Mouse (Mus musculus): ENCODE measurements around the gene P4ha3.
"Not testable (repeated sequence)": the region's sequence is repeated elsewhere in the genome, so short reads cannot be mapped to it uniquely, and the experiment has no call there.

P4ha3 gene

GRCm38 (mm10) chr7:100285383-100285782, at the start of gene P4ha3:
Gene P4ha3 (plus strand): TSS chr7:100285520.
- no peak for DNase-seq (ENCODE audit: low read depth, low spot score)

- no peak for DNase-seq (ENCODE audit: low read depth, low spot score)
Measured at GRCm38 (mm10) chr7:100238271-100238670, 47.0 kb upstream of the P4ha3 start.

DNA sequence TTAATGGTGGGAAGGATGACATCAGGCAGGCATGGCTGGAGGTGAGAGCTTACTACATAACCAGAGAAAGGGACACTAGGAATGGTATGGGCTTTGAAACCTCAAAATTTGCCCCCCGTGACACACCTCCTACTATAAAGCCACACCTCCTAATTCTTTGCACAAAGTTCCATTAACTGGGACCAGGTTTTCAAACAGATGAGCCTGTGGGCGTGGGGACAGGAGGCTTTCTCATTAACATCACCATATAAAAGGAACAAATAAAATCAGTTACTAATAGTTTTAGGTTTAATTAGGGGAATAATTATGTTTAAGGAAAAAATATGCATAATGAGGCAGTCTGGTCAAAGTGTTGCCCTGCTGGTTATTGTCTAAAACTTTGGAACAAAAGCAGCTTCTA, 44.7 kb upstream of the P4ha3 start:
- DNase-seq (ENCODE audit: low read depth, low spot score) = no peak

DNA sequence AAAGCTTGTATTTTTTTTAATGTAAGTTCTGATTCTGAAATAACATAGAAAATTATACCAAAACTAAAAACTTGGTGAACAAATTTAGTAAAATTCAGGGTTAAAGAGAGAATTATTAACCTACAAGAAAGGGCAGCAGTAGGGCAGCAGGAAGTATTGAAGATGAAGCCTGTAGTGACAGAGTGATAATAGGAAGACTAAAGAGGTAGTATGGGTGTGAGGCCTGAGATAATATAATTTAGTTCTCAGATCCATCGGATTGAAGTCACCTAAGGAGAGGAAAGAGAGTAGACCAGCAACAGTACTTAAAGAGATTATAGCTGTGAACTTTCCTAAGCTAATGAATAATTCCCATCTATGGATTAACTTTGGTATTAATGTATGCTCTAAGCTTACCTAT, 42.3 kb upstream of the P4ha3 start:
- no peak for DNase-seq (ENCODE audit: low read depth, low spot score)

- no peak for DNase-seq (ENCODE audit: low read depth, low spot score)
Measured at GRCm38 (mm10) chr7:100244225-100244624, 41.1 kb upstream of the P4ha3 start.

DNA sequence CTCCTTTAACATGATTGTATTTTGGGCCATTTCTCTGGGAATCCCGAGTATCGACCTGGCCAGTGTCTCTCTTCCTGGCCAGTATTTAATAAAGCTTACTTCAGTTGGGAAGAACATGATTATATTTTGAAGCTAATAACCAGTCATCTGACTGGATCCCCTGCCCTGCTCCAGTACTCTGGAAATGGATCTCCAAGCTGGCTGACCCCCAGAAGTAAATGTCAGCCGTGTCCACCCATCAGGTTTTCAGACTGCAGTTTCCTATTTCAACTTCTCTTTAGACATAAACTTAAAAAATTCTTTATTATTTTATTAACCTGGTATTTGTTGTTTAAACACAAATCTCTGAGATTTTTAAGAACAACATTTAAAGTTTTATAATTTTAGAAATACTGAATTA, 40.1 kb upstream of the P4ha3 start:
- no peak for DNase-seq (ENCODE audit: low read depth, low spot score)

GRCm38 (mm10) chr7:100250667-100251066, 34.7 kb upstream of the P4ha3 start:
- DNase-seq (ENCODE audit: low read depth, low spot score) = no peak

DNA sequence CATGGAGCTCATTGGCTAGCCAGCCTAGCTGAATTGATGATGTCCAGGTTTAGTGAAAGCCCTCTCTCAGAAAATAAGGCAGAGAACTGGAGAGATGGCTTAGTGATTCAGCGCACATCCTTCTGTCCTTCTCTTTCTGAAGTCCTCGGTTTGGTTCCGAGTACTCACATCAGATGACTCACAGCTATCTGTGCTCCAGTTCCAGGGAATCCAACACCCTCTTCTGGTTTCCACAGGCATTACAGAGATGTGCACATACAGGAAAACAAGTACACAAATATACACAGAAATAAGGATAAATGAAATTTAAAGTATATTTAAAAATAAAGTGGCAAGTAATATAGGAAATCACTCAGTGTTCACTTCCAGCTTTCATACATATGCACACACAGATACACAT, 23.0 kb upstream of the P4ha3 start:
- DNase-seq (ENCODE audit: low read depth, low spot score) = no peak

DNA sequence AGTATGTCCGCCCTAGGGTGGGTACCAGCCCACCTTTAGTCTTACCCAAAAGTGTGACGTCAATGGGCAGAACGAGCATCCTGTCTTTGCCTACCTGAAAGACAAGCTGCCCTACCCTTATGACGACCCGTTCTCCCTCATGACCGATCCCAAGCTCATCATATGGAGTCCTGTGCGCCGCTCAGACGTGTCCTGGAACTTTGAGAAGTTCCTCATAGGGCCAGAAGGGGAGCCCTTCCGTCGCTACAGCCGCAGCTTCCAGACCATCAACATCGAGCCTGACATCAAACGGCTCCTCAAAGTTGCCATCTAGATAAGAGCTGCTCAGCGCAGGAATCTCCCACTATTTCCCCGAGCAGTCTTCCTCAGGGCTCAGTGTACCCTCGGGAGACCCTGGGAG, 20.4 kb upstream of the P4ha3 start:
- not testable (repeated sequence) for DNase-seq (ENCODE audit: low read depth, low spot score)

DNA sequence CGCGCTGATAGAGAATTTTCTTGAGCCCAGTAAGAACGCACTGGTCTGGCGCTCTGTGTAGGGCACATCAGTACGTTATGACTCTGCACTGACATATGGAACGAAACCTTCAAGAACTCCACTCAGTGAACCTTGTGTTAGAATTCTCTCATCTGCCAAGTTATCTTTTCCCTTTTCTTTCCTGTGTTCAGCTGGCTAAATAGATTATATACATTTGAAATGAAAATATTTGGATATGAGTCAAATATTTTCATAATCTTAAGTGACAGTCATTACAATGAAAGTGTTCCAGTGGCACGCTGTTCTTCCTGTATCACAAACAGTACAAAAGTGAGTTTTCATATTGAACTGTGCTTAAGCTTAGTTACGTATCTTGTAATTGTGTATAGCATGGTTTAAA, 13.0 kb upstream of the P4ha3 start:
- DNase-seq (ENCODE audit: low read depth, low spot score) = no peak

DNA sequence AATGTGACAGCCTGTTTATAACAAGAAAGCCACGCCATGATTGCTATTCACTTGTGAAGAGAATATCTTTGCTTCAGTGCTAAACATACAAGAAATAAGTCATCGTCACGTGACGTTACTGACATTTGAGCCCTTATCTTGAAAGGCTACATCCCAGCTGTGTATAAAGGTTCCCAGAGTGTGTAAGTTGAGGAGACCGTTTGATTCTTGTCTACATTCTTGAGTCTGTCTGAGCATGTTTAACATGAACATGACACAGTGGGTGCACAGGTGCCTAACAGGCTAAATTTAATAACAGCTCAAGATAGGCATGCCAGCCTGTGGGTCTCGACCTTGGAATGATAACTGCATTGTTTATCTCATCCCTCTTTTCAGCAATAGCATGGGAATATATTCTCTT, 10.8 kb upstream of the P4ha3 start:
- DNase-seq (ENCODE audit: low read depth, low spot score) = no peak

DNA sequence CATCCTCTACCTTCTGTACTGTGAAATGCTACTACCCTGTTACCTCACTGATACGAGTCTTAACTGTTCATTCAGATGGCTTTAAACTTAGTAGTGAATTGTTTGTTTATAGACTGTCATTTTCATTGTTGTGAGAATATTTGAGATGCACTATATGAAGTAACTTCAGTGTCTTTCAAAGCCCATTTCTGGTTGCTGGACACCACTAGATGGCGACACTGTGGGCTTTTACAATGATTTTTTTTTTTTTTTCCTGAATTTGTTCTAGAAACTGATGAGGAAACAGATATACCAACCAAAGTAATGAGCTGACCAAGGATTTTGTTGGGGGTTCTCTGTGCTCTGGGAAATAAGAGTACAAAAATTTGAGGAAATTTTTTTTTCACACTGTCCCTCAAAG, 8.9 kb upstream of the P4ha3 start:
- no peak for DNase-seq (ENCODE audit: low read depth, low spot score)

DNA sequence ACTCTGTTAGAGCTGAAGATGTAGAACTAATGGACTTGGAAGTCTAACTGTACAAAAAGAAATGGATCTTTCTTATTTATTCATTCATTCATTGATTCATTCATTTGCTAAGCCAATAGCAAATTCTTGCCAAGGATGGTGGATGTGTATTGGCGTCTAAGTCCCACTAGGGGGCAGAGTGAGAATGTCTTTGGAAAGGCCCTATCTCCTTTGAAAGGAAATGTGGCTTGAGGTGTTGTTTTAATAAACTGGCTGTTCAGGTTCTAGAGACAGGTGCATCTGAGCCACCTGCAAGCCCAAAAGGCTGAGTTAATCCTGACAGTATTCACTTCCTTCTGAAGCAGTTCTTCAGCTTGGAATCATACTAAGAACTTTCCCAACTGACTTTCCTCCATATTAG, 5.5 kb upstream of the P4ha3 start:
- no peak for DNase-seq (ENCODE audit: low read depth, low spot score)

GRCm38 (mm10) chr7:100281596-100281995, 3.7 kb upstream of the P4ha3 start:
- DNase-seq (ENCODE audit: low read depth, low spot score) = no peak

DNA sequence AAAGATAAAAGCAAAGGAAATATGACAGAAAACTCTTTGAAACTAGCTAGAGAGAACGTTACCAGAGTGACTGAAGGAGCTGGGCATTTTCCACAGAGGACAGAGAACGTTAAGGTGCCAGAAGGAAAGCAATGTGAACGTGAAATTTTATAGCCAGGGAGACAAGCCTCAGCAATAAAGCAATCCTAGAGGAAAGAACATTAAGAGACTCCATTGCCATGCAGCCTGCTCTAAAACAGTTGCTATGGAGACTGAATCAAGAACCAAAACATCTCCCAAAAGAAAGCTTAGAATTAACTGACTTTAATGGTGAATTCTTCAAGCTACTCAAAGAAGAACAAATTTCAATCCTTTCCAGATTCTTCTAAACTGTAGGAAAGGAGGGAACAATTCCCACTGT, 2.0 kb upstream of the P4ha3 start:
- no peak for DNase-seq (ENCODE audit: low read depth, low spot score)

DNA sequence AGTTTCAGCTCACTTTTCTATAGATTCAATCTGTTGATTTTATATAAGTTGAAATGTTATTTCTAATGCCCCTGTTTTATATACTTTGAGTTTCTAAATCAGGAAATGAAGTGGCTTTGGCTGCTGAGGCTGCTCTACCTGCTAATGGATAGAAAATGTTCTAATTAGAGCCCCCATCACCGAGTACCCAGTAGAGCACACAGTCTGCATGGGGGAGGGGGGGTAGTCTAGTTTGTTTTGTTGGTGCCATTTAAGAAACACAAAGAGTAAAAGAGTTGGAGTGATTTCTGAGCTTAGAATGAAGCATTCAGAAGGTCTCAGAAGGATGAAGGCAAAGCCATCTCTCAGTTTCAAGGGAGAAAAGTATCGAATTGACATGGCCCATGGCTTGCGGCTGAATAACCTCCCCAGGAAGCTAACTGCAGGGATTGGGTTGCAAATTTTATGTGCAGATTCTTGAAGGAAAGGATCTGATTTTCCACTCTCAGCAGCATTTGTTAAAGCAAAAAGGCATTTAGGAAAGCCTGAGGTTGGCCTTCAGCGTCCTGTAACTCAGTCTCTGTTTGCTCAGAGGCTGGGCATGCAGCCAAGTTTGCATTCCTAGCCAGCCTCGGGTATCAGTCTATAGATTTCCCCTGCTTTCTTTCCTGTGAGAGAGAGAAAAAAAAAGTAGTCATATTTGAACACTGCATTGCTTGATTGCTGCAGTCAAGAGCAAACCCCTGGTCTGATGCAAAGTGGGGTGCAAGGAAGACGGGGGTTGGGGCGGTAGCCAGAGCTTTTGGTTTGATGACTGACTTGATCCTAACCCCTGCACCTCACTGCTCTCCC, 2.6 kb downstream of the P4ha3 start:
- DNase-seq (ENCODE audit: low read depth, low spot score) = no peak

GRCm38 (mm10) chr7:100288622-100289021, 3.3 kb downstream of the P4ha3 start:
- no peak for DNase-seq (ENCODE audit: low read depth, low spot score)

- no peak for DNase-seq (ENCODE audit: low read depth, low spot score)
Measured at GRCm38 (mm10) chr7:100293546-100293945, 8.2 kb downstream of the P4ha3 start.

DNA sequence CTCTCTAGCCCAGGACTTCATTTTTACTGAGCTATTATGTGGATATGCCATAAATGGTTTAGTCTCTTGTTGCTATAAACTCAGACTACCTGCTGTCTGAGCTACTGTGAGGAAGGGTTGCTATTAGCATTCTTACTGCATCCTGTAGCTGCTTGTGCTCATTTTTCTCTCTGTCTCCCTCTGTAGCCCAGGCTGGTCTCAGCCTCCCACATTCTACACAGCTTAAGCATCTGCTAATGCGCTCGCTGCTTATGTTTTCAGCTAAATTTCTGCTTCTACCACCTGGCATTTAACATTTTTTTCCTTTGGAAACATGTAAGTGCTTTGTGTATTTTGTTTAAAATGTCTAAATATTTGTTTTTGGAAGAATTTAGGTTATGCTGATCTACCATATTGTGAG, 10.4 kb downstream of the P4ha3 start:
- DNase-seq (ENCODE audit: low read depth, low spot score) = no peak

- no peak for DNase-seq (ENCODE audit: low read depth, low spot score)
Measured at GRCm38 (mm10) chr7:100296699-100297098, 11.4 kb downstream of the P4ha3 start.

DNA sequence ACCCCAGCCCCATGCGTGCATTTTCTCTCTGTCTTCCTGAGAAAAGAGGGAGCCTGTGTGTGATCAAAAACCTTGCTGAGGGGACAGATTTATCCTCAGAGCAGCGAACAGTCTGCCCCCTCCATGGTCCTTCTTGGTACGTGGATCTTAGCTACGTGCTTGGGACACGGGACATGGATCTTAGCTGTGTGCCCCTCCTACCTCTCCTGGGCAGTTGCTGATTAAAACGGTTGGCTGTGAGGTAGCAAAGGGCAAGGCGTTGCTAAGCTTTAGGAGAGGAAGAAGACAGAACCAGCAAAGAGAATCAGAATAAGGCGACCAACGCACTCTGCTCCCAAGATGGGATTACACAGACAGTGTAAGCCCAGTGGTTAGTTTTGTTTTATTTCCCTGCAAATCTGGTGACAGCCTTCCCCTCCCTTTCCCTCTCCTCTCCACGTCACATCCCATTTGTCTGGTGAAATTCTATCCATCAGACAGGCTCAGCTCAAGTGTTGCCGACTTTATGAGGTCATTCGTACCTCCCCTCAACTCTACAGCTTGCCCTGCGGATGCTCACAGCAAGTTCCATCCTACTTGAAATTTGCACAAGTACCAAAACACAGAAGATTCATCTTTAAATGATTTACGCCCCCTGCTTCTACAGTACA, 13.7 kb downstream of the P4ha3 start:
- DNase-seq (ENCODE audit: low read depth, low spot score) = no peak

DNA sequence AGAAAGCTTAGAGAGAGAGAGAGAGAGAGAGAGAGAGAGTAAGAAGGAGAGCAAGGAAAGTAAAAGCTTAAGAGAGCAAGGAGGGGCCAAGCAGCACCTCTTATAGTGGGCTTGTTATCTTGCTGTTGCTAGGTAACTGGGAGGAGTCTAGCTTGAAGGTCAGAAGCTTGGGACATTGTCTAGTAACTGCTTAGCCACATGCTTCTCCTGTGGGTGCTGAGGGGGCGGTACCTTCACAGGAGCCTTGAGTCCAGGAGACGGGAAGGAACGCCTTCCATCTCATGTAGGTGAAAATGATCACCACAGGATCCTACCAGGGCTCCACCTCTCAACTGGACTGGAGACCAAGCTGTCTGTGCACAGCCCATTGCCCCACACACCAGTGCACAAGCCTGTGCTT, 16.1 kb downstream of the P4ha3 start:
- no peak for DNase-seq (ENCODE audit: low read depth, low spot score)

DNA sequence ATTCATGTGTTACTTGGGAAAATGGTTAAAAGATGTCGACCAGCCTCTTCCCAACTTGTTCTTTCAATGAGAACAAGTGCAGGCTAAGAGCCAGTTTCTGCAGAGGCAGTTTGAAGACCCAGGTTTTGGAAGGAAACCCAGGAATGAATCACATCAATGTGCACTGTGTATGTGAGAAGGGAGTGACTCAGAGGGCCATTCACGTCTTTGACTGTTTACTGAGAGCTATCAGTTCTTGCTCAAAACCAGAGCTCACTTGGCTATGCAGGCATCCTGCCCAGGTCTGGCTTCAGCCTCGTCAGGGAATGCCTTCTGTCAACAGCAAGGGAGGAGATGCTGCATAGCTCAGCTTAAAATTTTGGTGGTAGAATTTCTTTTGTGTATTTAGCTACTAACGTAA, 17.0 kb downstream of the P4ha3 start:
- no peak for DNase-seq (ENCODE audit: low read depth, low spot score)
